Mouse (Mus musculus): ENCODE results near the gene Mettl7b. TPM values are rescaled to one million over a fixed set of nuclear protein-coding genes. Genes with fewer than 3 reads are reported as not detected.

Gene Mettl7b
- polyA plus RNA-seq, 1 experiment = not detected

GRCm38 (mm10) chr10:128912791-128913190 is 48.0 kb downstream of the Mettl7b start:
- H3K4me1 ChIP-seq (ENCODE audit: control insufficient read depth, insufficient read depth, low read length) = peaks cover 15% of the 10 kb centered on the region
- TF ChIP-seq POLR2A (IDR thresholded peaks at IDR 0.05; ENCODE audit: borderline replicate concordance, low read depth, low read length) (no peak), CTCF (IDR thresholded peaks at IDR 0.05; ENCODE audit: low read depth, low read length) (no peak)
- no peak overlapping the region for H3K4me3 ChIP-seq (ENCODE audit: insufficient read depth, low read length)
- H3K27ac ChIP-seq (ENCODE audit: insufficient read depth, low read depth, low read length) = no peak overlapping the region

DNA sequence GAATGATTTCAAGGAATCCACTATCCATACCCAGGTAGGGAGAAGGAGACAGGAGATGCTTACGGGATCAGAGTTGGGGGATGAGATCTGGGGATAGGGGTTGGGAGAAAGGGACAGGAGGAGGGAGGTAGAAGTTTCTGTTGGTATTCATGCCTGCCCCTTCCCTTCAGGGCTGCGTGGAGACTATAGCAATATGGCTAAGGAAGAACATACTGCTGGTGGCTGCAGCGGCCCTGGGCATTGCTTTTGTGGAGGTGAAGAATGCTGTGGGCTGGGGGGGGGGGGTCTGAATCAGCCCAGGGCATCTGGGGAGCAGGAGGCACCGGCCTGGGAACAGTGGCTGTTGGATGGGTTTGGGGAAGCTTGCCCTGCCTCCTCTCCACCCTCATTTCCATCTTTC is 48.5 kb downstream of the Mettl7b start:
- Histone ChIP-seq H3K4me3 (ENCODE audit: insufficient read depth, low read length) (peak overlapping the region; percentile 29), H3K27ac (ENCODE audit: insufficient read depth, low read depth, low read length) (no peak overlapping the region), H3K4me1 (ENCODE audit: control insufficient read depth, insufficient read depth, low read length) (peaks cover 15% of the 10 kb centered on the region)
- TF ChIP-seq CTCF (IDR thresholded peaks at IDR 0.05; ENCODE audit: low read depth, low read length) (no peak), POLR2A (IDR thresholded peaks at IDR 0.05; ENCODE audit: borderline replicate concordance, low read depth, low read length) (no peak)

- TF ChIP-seq CTCF (IDR thresholded peaks at IDR 0.05; ENCODE audit: low read depth, low read length) = no peak
- no peak for TF ChIP-seq POLR2A (IDR thresholded peaks at IDR 0.05; ENCODE audit: borderline replicate concordance, low read depth, low read length)
- H3K4me3 ChIP-seq (ENCODE audit: insufficient read depth, low read length) = peak overlapping the region; percentile 68
- H3K4me1 ChIP-seq (ENCODE audit: control insufficient read depth, insufficient read depth, low read length) = peaks cover 15% of the 10 kb centered on the region
- peak overlapping the region; percentile 97 for H3K27ac ChIP-seq (ENCODE audit: insufficient read depth, low read depth, low read length)
These were observed 49.4 kb downstream of the Mettl7b start for GRCm38 (mm10) chr10:128911430-128911829.

- TF ChIP-seq POLR2A (IDR thresholded peaks at IDR 0.05; ENCODE audit: borderline replicate concordance, low read depth, low read length) (no peak), CTCF (IDR thresholded peaks at IDR 0.05; ENCODE audit: low read depth, low read length) (no peak)
- Histone ChIP-seq H3K4me3 (ENCODE audit: insufficient read depth, low read length) (peak overlapping the region; percentile 68), H3K27ac (ENCODE audit: insufficient read depth, low read depth, low read length) (peak overlapping the region; percentile 97), H3K4me1 (ENCODE audit: control insufficient read depth, insufficient read depth, low read length) (peaks cover 22% of the 10 kb centered on the region)
These were observed 50.5 kb downstream of the Mettl7b start for GRCm38 (mm10) chr10:128910066-128910841.

- H3K4me3 ChIP-seq (ENCODE audit: insufficient read depth, low read length) = peak overlapping the region; percentile 68
- H3K27ac ChIP-seq (ENCODE audit: insufficient read depth, low read depth, low read length) = peak overlapping the region; percentile 97
- H3K4me1 ChIP-seq (ENCODE audit: control insufficient read depth, insufficient read depth, low read length) = peaks cover 22% of the 10 kb centered on the region
- TF ChIP-seq CTCF (IDR thresholded peaks at IDR 0.05; ENCODE audit: low read depth, low read length) (no peak), POLR2A (IDR thresholded peaks at IDR 0.05; ENCODE audit: borderline replicate concordance, low read depth, low read length) (peak; percentile 92)
These were observed 51.2 kb downstream of the Mettl7b start for GRCm38 (mm10) chr10:128909567-128910028.

- Histone ChIP-seq H3K4me3 (ENCODE audit: insufficient read depth, low read length) (peak overlapping the region; percentile 68), H3K4me1 (ENCODE audit: control insufficient read depth, insufficient read depth, low read length) (peaks cover 24% of the 10 kb centered on the region), H3K27ac (ENCODE audit: insufficient read depth, low read depth, low read length) (peak overlapping the region; percentile 88)
- no peak for TF ChIP-seq CTCF (IDR thresholded peaks at IDR 0.05; ENCODE audit: low read depth, low read length)
- no peak for TF ChIP-seq POLR2A (IDR thresholded peaks at IDR 0.05; ENCODE audit: borderline replicate concordance, low read depth, low read length)
These were observed 51.9 kb downstream of the Mettl7b start for GRCm38 (mm10) chr10:128908778-128909448.

Other genes with a start within 250 kb of the Mettl7b start
- 26.1 and 29.6 TPM in 2 replicates for gene Dgka, start 216.1 kb downstream of the Mettl7b start, polyA plus RNA-seq (2012; ENCODE audit: insufficient read depth, insufficient read length, missing spikeins)
- gene Pym1, start 213.1 kb downstream of the Mettl7b start, polyA plus RNA-seq (2012; ENCODE audit: insufficient read depth, insufficient read length, missing spikeins) = 26.1 and 33.8 TPM in 2 replicates
- 26.8 and 28.3 TPM in 2 replicates for gene Mmp19, start 170.1 kb downstream of the Mettl7b start, polyA plus RNA-seq (2012; ENCODE audit: insufficient read depth, insufficient read length, missing spikeins)
- gene Dnajc14, start 156.9 kb downstream of the Mettl7b start, polyA plus RNA-seq (2012; ENCODE audit: insufficient read depth, insufficient read length, missing spikeins) = 65.2 and 65.7 TPM in 2 replicates
- 14.3 and 18.0 TPM in 2 replicates for gene Tmem198b, start 156.6 kb downstream of the Mettl7b start, polyA plus RNA-seq (2012; ENCODE audit: insufficient read depth, insufficient read length, missing spikeins)
- gene Sarnp, start 143.7 kb downstream of the Mettl7b start, polyA plus RNA-seq (2012; ENCODE audit: insufficient read depth, insufficient read length, missing spikeins) = 62.2 and 81.9 TPM in 2 replicates
- gene Ormdl2, start 139.3 kb downstream of the Mettl7b start, polyA plus RNA-seq (2012; ENCODE audit: insufficient read depth, insufficient read length, missing spikeins) = 78.1 and 83.5 TPM in 2 replicates
- gene Gdf11, start 69.3 kb downstream of the Mettl7b start, polyA plus RNA-seq (2012; ENCODE audit: insufficient read depth, insufficient read length, missing spikeins) = not detected in 2 replicates
- 751 and 791 TPM in 2 replicates for gene Cd63, start 60.0 kb downstream of the Mettl7b start, polyA plus RNA-seq (2012; ENCODE audit: insufficient read depth, insufficient read length, missing spikeins)
- gene Rdh5, start 38.1 kb downstream of the Mettl7b start, polyA plus RNA-seq (2012; ENCODE audit: insufficient read depth, insufficient read length, missing spikeins) = 4.6 and 7.5 TPM in 2 replicates
- 125 TPM in 2 replicates for gene Bloc1s1, start 37.0 kb downstream of the Mettl7b start, polyA plus RNA-seq (2012; ENCODE audit: insufficient read depth, insufficient read length, missing spikeins)
- gene Itga7, start 27.2 kb downstream of the Mettl7b start, polyA plus RNA-seq (2012; ENCODE audit: insufficient read depth, insufficient read length, missing spikeins) = 0.17 TPM in 1 of 2 replicates, not detected in the other
- not detected in 2 replicates for gene Olfr9, start 28.4 kb upstream of the Mettl7b start, polyA plus RNA-seq (2012; ENCODE audit: insufficient read depth, insufficient read length, missing spikeins)
- not detected in 2 replicates for gene Olfr763, start 49.8 kb upstream of the Mettl7b start, polyA plus RNA-seq (2012; ENCODE audit: insufficient read depth, insufficient read length, missing spikeins)
- not detected in 2 replicates for gene Olfr764-ps1, start 78.9 kb upstream of the Mettl7b start, polyA plus RNA-seq (2012; ENCODE audit: insufficient read depth, insufficient read length, missing spikeins)
- not detected in 2 replicates for gene Olfr765, start 89.0 kb upstream of the Mettl7b start, polyA plus RNA-seq (2012; ENCODE audit: insufficient read depth, insufficient read length, missing spikeins)
- not detected in 2 replicates for gene Olfr766-ps1, start 108.0 kb upstream of the Mettl7b start, polyA plus RNA-seq (2012; ENCODE audit: insufficient read depth, insufficient read length, missing spikeins)
- gene Olfr767, start 121.9 kb upstream of the Mettl7b start, polyA plus RNA-seq (2012; ENCODE audit: insufficient read depth, insufficient read length, missing spikeins) = not detected in 2 replicates
- not detected in 2 replicates for gene Olfr768, start 138.4 kb upstream of the Mettl7b start, polyA plus RNA-seq (2012; ENCODE audit: insufficient read depth, insufficient read length, missing spikeins)
- not detected in 2 replicates for gene Olfr769, start 156.9 kb upstream of the Mettl7b start, polyA plus RNA-seq (2012; ENCODE audit: insufficient read depth, insufficient read length, missing spikeins)
- not detected in 2 replicates for gene Olfr770, start 178.0 kb upstream of the Mettl7b start, polyA plus RNA-seq (2012; ENCODE audit: insufficient read depth, insufficient read length, missing spikeins)
- gene Olfr771, start 203.8 kb upstream of the Mettl7b start, polyA plus RNA-seq (2012; ENCODE audit: insufficient read depth, insufficient read length, missing spikeins) = not detected in 2 replicates
- not detected in 2 replicates for gene Olfr772, start 216.9 kb upstream of the Mettl7b start, polyA plus RNA-seq (2012; ENCODE audit: insufficient read depth, insufficient read length, missing spikeins)
- gene Olfr773, start 226.4 kb upstream of the Mettl7b start, polyA plus RNA-seq (2012; ENCODE audit: insufficient read depth, insufficient read length, missing spikeins) = not detected in 2 replicates

Data from bone marrow macrophage, adult 2 months (primary cell).